Mouse (Mus musculus) naive thymus-derived CD4-positive, alpha-beta T cell, adult 2 months (primary cell): ENCODE data around the gene Gm17660.
"Not testable (repeated sequence)": the region's sequence is repeated elsewhere in the genome, so short reads cannot be mapped to it uniquely, and the experiment has no call there.

Experiments used
- DNase-seq: peaks from one replicate; pipeline ENCODE4 v3.0.0-alpha.2; 2011; ENCODE audit warnings: low read depth

Gene Gm17660

DNA sequence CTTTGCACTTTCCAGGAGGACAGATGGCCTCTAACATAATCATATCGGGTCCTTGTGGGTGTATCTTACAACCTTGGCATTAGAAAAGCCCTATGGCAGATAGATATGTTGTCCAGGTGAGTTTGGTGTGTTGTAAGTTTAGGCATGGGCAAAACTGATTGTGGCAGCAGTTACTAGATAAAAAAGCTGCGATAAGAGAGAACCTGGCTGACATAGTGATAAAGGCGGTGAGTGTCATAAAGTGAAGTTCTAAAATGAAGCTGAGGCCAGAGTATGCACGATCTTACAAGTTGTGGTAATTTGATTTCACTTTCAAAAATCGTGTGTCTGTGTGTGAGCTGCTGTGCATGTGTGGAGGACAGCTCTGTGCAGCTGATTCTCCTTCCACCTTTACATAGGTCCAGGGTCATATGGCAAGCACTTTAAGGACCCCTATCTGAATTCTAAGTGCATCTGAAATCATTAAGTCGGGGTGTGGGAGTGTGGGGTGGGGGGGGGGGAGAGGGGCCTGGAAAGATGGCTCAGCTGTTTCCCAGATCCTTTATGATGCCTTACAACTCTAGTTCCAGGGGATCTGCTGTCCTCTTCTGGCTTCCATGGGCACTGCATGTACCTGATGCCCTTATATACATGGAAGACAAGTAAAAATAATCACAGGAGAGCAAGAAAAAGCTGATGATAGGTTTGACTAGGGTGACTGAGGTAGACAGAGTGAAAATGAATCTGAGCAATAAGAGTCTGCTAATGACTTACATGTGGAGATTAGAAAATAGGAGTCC is 38.1 kb downstream of the Gm17660 start:
- DNase-seq = peak; percentile 37

DNA sequence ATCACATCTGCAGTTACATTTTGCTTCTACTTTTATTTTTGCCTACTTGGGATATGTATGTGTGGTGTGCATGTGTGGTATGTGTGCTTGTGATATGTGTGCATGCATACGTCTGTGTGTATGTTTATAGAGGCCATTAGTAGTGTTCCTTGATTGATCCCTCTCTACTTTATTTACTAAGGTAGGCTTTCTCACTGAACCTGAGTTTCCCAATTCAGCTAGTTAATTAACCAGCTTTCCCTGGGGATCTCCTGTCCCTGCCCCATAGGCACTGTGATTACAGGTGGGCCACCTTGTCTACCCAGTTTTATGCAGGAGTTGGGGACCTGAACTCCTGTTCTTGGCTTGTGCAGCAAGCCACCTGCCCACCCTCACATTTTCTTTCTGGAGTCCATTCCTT is 40.7 kb downstream of the Gm17660 start:
- no peak for DNase-seq

DNA sequence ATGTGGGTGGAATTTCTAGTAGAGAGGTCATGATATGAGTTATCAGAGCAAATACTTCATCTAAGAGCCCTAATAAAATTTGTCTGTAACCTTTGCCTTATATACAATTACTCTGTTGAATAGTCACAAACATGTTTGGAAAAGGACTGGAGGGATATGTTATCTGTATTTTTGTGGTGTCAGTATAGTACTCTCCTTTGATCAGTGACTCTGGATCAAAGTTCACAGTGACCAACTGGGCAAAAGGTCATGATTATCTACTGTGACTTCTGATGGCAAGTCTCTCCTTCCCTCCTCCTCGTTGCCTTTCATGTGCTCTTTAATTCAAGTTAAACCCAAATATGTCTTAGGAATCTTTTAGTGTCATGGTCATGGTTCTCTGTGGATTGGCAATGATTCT is 41.6 kb downstream of the Gm17660 start:
- DNase-seq = no peak

DNA sequence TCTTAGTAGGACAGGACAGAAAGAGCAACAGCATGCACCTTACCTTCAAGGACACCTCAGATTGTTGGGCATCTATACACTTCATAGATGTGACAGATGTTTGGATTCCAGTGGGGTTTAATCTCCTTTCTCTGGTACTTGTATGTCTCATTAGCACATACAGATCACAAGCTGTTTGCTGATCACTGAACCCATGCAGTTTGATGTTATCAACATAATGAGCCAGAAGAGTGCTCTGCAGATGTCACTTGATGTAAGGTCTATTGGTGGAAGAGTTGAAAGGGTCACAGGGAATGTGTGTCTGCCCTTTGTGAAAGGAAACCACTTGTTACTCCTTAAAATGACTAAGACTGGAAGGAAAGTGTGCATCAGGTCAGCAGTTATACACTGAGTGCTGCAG is 42.3 kb downstream of the Gm17660 start:
- DNase-seq = no peak

DNA sequence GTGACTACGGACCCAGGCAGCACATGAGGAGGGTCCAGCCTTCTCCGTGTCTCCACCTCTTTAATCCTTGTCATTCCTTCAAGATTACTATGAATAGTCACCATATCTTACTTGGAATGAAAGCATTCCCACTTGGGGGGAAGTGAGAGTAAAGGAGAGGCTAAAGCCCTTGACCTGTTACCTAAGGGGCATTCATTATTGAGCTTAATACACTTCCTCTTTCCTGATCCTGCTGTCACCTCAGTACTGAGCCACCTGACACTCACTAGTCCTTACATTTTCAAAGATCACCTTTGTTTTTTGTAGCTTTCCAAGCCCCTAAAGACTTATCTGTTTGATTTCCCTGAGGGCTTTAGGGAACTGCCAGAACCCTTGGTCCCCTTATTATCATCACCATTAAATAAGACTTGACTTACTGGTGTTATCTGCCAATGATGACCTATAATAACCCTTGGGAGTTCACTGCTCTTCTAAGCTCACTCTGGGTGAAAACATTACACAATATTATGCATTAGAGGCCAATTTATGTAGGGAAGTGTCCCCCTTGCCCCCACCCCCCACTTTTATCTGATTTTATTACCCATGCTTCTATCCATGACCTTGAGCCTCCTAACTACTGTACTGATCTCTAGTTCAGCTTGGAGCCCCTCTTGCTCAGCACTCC is 44.8 kb downstream of the Gm17660 start:
- no peak for DNase-seq

DNA sequence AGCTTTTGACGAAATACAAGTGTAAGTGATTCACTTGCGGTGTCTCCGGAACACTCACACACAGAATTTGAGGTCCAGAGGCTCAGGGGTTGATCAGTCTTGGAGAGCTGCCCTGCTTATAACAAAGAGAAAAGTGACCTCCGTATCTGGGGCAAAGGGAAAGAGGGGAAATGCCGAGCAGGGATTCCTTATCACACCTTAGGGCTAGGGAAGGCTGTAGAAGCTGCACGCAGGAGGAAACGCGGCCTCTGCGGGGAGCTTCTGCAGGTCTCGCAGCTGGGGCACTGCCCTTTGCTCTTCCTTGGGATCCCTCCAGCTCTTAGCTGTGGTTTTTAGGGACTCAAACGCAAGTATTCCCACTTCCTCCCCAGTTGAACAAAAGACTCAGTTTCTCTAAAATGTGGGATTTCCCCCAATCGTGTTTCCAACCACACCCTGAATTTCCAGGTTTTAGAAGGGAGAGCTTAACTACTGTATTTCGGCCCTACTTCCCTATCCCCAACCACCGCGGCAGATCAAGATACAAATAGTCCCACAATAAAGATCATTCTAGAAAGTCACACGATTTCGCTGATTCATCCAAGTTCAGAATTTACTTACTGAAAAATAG is 52.1 kb downstream of the Gm17660 start:
- DNase-seq = no peak

DNA sequence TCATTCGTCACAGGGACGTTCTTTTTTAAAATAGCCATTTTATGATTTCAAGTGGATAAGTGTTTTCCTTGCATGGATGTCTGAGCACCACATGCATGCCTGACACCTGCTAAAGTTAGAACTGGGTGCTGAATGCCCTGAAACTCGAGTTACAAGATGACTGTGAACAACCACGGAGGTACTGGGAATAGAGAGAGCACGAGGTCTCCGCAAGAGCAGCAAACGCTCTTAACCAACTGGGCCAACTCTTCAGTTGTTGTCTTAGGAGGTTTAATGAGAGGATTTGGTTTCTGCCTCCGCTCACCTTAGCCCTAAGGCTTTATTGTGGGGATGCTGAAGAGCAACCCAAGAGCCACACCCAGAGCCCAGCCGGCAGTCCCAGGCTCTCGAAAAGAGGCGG is 52.6 kb downstream of the Gm17660 start:
- DNase-seq = no peak

DNA sequence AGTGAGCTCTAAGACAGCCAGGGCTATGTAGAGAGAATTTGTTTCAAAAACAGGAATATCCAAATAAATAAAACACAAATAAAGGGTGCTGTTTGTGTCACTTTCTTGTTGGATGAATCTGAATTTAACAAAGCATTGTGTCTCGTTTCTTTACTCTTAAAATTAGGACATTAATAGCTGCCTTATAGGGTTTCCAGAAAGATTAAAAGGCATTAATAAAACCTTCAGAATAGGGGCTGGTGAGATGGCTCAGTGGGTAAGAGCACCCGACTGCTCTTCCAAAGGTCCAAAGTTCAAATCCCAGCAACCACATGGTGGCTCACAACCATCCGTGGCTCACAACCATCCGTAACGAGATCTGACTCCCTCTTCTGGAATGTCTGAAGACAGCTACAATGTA is 53.2 kb downstream of the Gm17660 start:
- DNase-seq = not testable (repeated sequence)

DNA sequence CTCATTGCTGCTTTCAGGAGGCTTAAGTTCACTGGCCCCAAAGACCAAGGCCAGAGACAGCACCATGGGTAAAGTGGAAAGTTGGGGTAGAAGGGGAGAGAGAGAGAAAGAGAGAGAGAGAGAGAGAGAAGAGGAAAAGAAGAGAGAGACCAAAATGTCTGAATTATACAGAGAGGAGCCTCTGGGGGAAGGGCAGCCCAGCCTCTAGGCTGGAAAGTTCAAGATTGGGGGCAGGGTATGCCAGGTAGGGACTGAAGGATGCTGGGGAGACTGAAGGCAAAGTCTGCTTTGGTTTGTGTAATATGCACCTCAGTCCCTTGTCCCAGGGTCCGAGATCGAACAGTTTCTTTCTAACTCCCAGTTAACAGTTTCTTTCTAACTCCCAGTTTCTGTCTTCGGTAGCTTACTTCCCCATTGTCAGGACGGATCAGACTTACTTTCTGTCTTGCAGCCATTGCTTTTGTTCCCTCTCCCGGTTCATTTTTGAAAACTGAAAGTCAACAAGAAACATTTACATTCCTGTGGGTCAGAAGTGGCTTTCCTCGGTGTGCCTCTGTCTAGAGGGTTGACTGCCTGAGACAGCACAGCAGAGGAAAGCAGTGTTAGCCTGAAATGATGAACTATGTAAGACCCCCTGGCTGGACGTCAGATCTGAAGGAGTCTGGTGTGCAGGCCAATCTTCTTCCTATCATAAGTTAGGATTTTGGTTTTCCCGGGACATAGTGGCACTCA is 54.0 kb downstream of the Gm17660 start:
- no peak for DNase-seq

DNA sequence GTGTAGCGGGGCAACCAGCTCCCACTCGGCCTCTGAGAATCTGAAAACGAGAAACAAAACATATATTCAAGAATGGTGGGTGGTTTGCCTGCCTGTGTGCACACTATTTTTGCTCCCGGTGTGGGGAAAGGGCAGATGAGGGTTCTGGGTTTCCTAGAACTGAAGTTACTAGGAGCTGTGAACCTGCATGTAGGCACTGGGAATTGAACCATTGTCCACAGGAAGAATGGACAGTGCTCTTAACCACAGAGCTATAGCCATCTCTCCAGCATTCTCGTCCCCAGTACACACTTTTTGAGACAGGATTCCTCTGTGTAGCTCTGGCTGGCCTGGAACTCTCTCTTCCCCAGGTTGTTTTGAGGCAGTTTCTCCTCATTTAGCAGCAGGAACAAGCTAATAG is 54.9 kb downstream of the Gm17660 start:
- DNase-seq = peak; percentile 18

DNA sequence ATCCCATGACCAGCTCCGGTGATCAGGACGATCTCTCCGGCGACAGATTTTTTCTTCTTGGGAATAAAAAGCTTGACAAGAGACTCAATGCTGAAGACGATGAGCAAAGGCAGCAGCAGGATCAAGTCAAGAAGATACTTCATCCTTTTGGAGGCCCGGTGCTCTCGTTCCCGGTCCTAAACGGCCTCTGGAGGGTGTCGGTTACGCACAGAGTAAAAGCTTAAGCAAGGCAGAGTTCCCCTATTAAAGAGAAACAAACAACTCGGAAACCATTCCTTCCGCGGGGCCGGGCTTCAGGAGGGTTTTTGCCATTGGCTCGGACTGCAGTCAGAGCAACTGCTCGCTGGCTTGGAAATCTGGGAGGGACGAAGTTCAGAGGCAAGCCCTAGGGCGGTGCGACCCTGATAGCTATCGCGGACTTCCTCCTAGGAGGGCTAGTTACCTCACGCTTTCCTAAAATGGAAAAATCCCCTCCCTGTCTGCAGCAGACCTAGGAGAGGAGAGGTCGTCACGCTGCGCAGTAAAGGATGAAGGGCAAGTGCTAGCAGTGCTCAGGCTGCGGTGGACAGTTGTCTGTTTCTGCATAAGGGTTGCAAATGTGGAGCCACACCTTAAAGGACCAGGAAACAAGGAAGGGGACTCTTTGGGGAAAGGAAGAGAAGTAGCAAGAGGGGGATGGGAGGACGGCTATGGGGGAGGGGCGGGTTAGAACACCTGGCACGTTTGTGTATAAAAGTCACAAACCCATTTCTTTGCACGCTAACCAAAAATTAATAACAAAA is 55.6 kb downstream of the Gm17660 start, which contains the start of gene Hsd17b11:
Hsd17b11 (minus strand) TSS at position 323 of the 782 bp plus-strand sequence.
- DNase-seq = peak; percentile 59
